Mouse (Mus musculus): ENCODE data around the gene Rplp2.

The Rplp2 gene

GRCm38 (mm10) chr7:141453636-141454035 is 6.5 kb downstream of the Rplp2 start:
- no peak for DNase-seq

GRCm38 (mm10) chr7:141454967-141455551 is 7.9 kb downstream of the Rplp2 start, which contains the start of gene Pnpla2:
Gene Pnpla2 (plus strand): TSS chr7:141455198.
- peak; percentile 98 to 99 for DNase-seq

- peak; percentile 88 to 94 for DNase-seq
These were observed 8.6 kb downstream of the Rplp2 start for GRCm38 (mm10) chr7:141455610-141456314.

- peak in 1 of 2 experiments; percentile 57 for DNase-seq
These were observed 9.6 kb downstream of the Rplp2 start for GRCm38 (mm10) chr7:141456739-141457138.

GRCm38 (mm10) chr7:141457236-141457635 is 10.1 kb downstream of the Rplp2 start:
- DNase-seq: peak in 1 of 2 experiments; percentile 40

DNA sequence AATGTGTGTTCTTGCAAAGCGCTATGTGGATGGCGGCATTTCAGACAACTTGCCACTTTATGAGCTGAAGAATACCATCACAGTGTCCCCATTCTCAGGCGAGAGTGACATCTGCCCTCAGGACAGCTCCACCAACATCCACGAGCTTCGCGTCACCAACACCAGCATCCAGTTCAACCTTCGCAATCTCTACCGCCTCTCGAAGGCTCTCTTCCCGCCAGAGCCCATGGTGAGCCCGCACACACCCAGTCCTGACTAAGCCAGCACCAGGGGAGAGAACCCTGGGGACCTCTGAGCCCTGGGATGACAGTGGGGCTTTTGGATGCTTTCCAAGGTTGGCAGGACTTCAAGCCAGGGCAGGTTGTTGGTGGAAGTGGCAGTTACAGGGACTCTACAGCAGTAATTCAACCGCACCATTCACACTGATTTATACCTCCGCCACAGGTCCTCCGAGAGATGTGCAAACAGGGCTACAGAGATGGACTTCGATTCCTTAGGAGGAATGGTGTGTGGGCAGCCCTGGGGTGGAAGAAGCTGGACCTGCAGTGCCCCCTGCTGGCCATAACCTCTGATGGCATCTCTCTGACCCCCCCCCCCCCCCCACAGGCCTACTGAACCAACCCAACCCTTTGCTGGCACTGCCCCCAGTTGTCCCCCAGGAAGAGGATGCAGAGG is 11.0 kb downstream of the Rplp2 start:
- peak; percentile 84 to 86 for DNase-seq

DNA sequence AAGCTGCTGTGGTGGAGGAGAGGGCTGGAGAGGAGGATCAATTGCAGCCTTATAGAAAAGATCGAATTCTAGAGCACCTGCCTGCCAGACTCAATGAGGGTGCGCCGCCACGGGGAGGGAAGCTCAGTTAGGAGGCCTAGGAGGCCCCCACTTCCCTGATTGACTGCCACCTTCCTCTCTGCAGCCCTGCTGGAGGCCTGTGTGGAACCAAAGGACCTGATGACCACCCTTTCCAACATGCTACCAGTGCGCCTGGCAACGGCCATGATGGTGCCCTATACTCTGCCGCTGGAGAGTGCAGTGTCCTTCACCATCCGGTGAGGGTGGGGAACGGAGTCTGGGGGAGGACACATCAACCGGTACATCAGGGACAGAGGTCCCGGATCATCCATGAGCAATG is 11.5 kb downstream of the Rplp2 start:
- no peak for DNase-seq

DNA sequence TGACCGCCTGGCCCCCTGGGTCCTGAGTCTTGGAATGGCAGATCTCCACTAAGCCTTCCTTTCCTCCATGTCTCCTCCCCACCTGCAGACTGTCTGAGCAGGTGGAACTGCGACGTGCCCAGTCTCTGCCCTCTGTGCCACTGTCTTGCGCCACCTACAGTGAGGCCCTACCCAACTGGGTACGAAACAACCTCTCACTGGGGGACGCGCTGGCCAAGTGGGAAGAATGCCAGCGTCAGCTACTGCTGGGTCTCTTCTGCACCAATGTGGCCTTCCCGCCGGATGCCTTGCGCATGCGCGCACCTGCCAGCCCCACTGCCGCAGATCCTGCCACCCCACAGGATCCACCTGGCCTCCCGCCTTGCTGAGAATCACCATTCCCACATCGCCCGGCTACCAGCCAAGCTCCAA is 12.1 kb downstream of the Rplp2 start:
- DNase-seq: peak in 1 of 2 experiments; percentile 60

- DNase-seq: no peak
These were observed 12.8 kb downstream of the Rplp2 start for GRCm38 (mm10) chr7:141460001-141460390.

- no peak for DNase-seq
These were observed 13.4 kb downstream of the Rplp2 start, which contains the start of gene Cracr2b for GRCm38 (mm10) chr7:141460391-141461113. Gene Cracr2b (plus strand): TSS chr7:141461094.

- DNase-seq: peak; percentile 41 to 74
These were observed 14.6 kb downstream of the Rplp2 start for GRCm38 (mm10) chr7:141461521-141462332.

GRCm38 (mm10) chr7:141462333-141462821 is 15.2 kb downstream of the Rplp2 start:
- peak; percentile 74 to 89 for DNase-seq

DNA sequence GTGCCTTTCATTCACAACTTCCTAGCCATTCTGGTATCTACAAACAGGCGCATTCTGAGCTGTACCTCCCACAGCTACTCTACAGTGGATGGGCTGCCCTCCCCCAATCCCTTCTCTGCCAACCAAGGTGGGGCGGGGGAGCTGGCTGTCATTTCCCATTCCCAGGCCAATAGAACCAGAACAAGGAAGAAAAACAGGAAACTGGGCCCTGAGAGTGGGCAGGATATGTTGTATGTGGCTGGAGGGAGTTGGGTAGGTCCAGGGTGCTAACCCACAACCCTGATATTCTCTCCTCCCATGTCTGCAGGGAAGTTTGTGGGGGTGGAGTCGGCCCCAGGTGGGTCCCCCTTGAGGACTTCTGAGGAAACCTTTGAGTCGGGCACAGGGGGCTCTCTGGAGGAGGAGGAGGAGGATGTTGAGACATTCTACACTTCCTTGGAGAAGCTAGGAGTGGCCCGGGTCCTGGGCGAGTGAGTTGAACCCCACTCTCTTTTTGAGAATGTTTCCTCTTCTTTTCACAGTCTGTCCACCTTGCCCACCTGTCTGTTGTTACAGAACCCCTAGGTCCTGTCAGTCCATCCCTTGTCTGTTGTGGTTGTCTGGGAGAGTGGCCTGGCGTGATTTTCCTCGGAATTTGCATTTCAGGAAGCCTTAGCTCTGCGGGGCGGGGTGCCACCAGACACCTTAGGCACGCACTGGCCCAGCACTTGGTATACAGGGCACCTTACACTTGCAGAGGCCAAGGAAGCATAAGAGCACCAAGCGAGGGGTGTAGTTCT is 16.8 kb downstream of the Rplp2 start:
- peak; percentile 76 to 87 for DNase-seq

- peak; percentile 68 to 81 for DNase-seq
These were observed 17.5 kb downstream of the Rplp2 start for GRCm38 (mm10) chr7:141464603-141465201.

GRCm38 (mm10) chr7:141465388-141466044 is 18.3 kb downstream of the Rplp2 start:
- peak in 1 of 2 experiments; percentile 59 for DNase-seq

GRCm38 (mm10) chr7:141466045-141466394 is 18.9 kb downstream of the Rplp2 start:
- peak in 1 of 2 experiments; percentile 58 for DNase-seq

DNA sequence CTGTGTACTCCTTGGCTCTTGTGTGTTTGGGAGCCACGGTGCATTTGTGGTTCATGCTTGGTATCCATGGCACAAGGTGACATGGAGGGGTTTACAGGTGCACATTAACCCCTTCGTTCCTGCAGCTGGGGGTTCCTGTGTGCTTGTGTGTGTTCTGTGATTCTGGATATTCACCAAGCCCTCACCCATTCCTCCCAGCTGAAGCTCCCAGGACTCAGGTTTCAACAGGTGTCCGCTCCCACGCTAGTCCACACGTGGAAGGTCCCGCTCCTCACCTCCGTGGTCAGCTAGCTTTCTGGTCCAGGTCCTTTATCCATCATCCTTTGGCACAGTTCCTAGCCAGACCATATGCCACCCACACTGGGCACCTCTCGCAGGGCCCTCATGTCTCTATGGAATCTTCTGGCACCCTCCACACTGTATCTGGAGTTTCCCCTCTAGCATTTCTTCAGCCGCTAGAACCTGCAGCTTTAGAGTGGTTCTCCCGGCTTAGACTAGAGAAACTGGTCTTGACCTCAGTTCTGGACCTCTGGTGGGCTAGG is 19.5 kb downstream of the Rplp2 start:
- DNase-seq: peak in 1 of 2 experiments; percentile 44

GRCm38 (mm10) chr7:141467230-141468030 is 20.3 kb downstream of the Rplp2 start, which contains the start of gene Cd151:
Gene Cd151 (plus strand): TSS chr7:141467392.
- DNase-seq: peak; percentile 91 to 96

DNA sequence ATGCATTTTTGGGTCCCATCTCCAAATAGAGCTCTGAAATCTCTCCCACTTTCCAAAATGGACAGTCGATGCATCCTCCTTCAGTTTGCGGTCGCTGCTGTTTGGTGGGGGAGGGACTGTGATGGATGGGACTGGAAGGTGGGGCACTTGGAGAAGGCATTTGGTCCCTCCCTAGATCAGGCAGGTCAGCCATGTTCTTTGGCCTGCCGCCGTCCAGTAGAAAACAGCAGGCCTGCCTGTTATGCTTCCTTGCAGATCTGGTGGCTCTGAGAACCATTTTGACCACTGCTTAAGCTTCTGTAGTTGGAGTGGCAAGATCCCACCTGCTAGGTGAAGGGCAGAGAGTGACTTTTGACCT is 21.0 kb downstream of the Rplp2 start:
- DNase-seq: peak in 1 of 2 experiments; percentile 72
